Mouse (Mus musculus): Measurements from ENCODE around the gene Olfr1389.
A peak's percentile ranks its signal among the peaks of the same experiment; 100 is the strongest.
"Not testable (repeated sequence)": the region's sequence is repeated elsewhere in the genome, so short reads cannot be mapped to it uniquely, and the experiment has no call there.

Gene Olfr1389

GRCm38 (mm10) chr11:49422767-49423166 is at the start of gene Olfr1389:
TSS of gene Olfr1389 (plus strand) at chr11:49423067.
- no peak for DNase-seq

DNA sequence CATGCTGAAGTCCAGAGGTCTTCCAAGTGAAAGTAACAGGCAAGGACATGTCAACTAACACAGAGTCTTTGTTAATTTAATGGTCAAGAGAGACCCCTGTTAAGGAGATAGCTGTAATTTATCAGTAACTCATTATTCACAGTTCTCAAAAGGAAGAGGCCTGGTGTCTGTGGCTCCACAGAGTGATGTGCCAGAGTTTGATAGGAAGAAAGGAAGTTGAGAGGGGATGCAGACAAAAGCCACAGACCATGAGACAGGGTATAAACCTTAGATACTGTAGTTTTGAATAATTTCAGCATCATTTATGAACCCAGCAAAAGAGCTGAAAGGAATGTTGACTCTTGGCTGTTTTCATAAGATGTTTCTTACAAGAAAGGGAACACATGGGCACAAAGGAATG is 39.7 kb upstream of the Olfr1389 start:
- no peak for DNase-seq

- DNase-seq, result not testable (repeated sequence)
Measured at GRCm38 (mm10) chr11:49386118-49386517, 36.7 kb upstream of the Olfr1389 start.

GRCm38 (mm10) chr11:49392707-49393106 is 30.2 kb upstream of the Olfr1389 start:
- not testable (repeated sequence) for DNase-seq

DNA sequence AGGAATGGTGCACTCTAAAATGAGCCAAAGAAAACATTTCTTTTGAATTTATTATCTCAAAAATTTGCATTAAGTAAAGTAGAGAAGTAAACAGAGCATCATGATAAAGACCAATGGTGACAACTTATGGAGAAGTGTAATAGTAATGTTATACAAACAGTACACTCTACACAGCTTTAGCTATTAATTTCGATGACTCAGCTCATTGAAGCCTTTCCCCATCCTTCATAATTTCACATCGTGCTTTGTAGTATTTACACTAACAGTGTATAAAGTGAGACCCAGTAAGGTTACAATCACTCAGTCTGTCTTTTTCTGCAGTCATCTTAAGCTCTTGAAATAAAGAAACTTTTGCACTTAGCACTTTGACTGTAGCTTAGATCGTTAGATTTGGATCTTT is 16.1 kb upstream of the Olfr1389 start:
- no peak for DNase-seq

- DNase-seq, result peak; percentile 14
Measured at GRCm38 (mm10) chr11:49410540-49410939, 12.3 kb upstream of the Olfr1389 start.

- DNase-seq, result no peak
Measured at GRCm38 (mm10) chr11:49425257-49425927, 2.5 kb downstream of the Olfr1389 start.

GRCm38 (mm10) chr11:49429641-49430040 is 6.8 kb downstream of the Olfr1389 start:
- DNase-seq, result no peak

DNA sequence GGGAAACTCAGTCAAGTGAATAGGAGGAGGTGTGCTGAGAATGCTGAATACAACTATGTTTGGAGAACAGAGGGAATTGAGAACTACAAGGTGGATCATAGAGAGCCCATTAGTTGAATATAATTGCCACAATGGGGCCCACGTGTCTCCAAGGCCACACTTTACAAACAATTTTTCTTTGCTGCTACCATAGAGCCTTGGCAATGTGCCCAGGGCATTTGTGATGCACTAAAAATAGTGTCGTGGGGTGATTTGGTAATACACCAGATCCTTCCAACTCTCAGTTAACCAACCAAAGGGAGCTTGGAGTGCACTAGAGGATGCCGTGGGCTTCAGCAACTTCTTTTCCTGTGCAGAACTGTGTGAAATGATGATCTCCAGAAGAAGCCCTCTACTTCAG is 13.5 kb downstream of the Olfr1389 start, which contains the start of gene Olfr1388:
TSS of gene Olfr1388 (plus strand) at position 214 of the 400 bp plus-strand sequence.
- DNase-seq, result no peak

DNA sequence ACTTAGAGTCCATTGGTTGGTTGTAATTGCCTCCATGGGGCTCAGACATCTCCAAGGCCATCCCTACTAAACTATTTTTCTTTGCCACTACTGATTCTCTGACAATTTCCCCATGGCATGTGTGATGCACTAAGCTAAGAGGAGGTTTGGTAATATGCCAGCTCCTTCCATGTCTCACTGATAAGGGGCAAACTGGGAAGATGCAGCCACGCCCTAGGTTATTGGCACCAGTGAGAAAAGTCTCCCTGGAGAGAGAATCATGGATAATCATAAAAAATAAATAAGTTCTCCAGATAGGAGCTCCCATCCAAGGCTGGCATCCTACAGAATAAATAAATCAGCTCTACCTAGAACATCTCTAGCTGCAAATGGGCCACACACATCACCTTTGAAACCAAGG is 32.2 kb downstream of the Olfr1389 start, which contains the start of gene Olfr1387:
TSS of gene Olfr1387 (plus strand) at position 301 of the 400 bp plus-strand sequence.
- no peak for DNase-seq

GRCm38 (mm10) chr11:49464746-49465145 is 41.9 kb downstream of the Olfr1389 start, which contains the start of gene Olfr1386:
TSS of gene Olfr1386 (plus strand) at chr11:49465046.
- not testable (repeated sequence) for DNase-seq

All from kidney, postnatal 14 days (tissue).